Mouse (Mus musculus) gastrocnemius, adult 8-10 months (tissue): ENCODE results near the gene Wwc2. TPM values are rescaled to one million over a fixed set of nuclear protein-coding genes. Genes with fewer than 3 reads are reported as not detected.

Experiments used
- DNase-seq, 2 experiments: peaks; one replicate each; pipeline ENCODE4 v3.0.0; 2022; ENCODE audit warnings: low spot score in 2 of 2
- total RNA-seq, 4 experiments: library from RNA; stranded (reverse); gene quantifications; 2 replicates each; pipeline ENCODE4 v1.2.4; 2022

The Wwc2 gene
- total RNA-seq, 4 experiments from 2014 or later = 3.5 to 5.7 (median 5.0) TPM

DNA sequence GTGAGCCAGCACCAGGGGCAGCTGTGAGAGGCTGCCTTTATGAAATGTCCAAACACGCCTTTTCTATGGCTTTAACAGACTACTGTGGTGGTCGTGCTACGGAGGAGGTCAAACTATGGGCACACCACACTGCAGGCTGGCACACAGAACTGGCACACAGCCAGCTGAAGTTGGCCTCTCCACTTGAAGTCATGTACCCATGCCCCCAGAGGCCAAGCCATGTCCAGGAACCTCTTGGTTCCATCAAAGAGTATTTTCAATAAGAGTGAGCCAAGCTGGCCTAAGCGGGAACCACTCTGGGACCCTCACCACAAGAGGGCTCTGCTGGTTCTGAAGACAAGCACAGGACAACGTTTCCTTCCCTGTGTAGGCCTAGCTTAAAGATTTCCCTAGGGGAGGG lies 49.7 kb downstream of the Wwc2 start:
- no peak for DNase-seq

DNA sequence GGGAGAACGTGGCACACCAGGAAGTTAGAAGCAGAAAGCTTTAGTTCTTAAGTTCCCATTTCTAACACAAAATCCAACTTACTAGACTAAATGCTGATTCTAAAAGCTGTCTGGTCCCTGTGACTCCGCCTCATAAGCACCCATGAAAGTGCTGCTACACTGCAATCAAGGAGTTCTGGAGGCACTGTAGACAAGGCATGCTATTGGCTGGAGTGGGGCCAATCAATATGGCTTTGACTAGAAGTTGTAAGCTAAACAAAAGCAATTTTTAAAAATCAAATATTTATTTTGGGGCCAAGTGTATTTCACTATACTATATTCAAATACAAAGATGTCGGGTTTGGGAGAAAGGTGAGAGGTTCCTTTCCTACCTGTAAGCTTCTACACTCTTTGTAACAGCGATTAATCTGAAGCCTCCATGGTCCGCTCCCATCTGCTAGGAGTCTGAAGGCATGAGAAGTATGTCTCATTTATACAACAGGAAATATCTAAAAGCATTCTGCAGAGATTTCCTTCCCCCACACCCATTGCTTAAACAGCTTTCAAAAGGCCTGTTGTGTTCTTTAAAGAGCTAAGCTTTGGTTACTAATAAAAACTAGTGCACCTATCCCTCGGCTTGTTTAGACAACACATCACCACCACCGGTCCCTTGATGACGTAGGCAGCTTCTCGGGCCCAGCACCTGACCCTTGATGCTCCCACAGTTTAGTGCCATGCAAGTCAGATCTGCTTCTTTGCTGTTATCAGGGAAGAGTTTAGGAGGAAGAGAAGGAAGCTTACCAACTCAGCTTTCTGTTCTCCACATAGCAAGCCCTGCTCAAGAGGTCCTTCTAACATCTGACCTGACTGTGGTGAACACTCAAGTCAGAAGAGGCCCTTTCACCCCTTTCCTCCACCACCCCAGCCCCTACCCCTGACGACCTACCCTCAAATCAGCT lies 50.5 kb downstream of the Wwc2 start:
- no peak for DNase-seq

DNA sequence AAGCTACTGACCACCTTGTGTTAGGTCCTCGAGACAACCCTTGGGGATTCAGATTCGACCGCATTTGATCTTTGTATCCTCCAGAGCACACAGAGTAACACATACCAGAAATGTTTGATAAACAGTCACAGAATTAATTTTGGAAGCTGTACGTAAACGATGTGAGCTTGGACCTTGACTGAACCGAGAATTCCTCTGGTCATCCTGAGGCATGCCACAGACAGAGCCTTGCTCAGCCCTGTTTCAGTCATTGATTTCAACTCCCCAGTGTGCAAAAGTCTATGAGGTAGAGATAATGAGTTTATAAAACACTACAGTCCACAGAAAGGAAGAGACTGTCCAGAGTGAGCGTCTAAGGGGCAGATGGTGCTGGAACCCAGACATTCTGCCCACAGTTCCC lies 51.5 kb downstream of the Wwc2 start:
- no peak for DNase-seq

DNA sequence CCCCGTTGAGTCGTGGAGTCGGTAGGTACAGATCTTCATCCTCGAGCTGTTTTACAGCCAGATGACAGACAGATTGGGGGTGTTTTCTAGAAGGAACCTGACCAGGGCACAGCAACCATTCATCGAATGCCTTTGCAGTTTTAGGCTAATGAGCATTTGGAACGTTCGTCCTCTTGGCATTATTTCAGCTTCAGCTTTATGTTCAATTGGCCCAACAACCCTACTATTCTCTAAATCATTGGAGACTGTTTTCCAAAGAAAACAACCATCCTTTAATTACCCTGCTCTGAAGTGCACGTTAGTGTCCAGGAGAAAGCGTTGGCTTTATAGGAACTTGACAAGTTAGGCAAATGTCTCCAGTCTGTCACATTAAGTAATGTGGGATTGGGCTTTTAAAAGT lies 54.3 kb downstream of the Wwc2 start:
- no peak for DNase-seq

DNA sequence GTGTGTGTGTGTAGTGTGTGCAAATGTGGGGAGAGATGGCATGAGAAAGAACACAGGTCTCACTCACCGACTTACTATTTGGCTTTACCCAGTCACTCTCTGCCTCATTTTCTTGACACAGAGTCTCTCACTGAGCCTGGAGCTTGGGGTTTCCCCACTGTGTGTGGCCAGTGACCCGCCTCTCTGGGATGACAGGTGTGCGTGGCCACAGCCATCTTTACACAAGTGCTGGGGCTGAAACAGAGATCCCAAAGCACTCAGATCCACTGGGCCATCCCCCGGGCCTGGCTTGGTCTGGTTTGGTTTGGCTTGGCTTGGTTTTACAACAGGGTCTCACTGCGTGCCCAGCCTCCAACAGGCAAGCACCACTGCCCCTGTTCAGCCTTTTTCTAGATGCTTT lies 55.3 kb downstream of the Wwc2 start:
- no peak for DNase-seq

DNA sequence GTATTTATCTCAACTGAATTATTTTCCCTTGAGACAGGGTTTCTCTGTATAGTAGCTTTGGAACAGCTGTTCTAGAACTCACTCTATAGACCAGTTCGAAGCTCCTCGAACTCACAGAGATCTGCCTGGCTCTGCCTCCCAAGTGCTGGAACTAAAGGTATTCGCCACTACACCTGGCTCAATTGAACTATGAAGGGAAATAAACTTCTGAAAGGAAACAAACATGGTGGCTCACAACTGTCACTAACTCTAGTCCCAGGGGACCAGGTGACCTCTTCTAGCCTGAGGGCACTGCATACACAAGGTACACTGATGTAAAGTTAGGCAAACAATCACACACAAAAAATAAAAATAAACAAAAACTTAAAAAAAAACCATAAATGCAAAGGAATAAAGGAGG lies 57.6 kb downstream of the Wwc2 start:
- DNase-seq = no peak

DNA sequence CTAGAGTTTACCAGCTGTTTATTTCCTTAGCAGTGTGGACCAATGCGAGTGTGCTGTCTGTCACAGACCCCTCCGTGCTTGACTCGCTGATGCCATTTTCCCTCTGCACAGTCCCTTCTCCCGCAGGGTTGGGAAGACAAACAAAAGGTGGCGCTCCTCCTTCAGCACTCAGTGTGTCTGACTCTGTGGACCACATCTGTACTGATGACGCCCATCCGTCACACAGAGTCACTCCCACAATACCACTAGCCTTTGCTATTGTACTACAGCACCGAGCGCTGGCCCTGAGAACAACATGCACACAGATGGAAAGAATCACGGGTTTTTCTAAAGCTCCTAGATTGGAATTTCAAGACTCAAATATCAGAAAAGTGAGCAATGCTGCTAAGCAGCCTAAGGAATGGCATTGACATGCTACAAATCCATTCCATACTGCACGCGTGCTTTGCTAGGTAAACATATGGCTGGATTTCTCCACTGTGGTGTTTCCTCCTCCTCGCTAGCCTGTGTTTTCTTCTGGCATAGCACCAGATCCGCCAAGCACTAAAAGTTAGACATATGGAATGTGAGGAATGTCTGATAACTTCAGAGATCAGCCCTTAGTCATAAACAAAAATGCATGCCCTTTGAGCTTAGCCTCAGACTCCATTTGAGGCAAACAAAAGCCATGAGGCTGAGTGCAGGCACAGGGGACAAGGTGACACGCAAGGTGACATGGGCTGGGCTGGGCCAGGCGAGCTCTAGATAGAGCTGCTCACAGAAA lies 58.5 kb downstream of the Wwc2 start:
- no peak for DNase-seq

DNA sequence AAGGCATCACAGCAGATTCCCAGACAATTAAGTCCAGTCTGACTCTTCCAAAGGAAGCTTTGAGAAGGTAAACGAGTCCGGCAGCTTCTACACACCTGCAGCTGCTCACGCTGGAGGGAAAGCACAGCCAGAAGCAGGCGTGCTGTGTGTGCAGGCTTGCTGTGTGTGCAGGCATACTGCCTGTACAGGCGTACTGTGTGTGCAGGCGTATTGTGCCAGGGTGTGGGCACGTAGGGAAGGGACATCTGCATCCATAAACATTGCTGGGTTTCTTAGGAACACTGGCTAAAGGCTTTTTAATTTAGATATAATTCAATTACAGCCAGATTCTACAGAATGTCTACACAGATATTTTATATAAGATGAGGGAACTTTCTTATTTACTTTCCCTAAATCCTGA lies 59.4 kb downstream of the Wwc2 start:
- DNase-seq = no peak

DNA sequence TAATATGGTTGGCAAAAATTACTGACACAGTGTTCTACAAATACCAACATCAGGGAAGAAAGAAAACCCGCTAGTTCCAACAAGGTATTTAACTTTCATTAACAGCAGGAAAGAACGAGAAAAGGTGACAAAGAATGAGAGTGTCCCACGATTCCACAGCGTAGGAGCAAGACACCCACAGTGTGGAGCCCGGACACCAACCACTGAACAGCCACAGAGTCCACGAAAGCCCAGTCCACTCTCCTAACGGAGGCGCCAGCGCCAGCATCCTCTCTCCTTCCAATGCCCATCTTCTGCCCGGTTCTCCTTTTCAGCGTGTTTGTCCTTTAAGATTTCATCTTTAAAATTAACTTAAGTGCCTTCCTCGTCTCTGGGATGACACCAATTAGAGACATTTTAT lies 61.1 kb downstream of the Wwc2 start:
- no peak for DNase-seq

DNA sequence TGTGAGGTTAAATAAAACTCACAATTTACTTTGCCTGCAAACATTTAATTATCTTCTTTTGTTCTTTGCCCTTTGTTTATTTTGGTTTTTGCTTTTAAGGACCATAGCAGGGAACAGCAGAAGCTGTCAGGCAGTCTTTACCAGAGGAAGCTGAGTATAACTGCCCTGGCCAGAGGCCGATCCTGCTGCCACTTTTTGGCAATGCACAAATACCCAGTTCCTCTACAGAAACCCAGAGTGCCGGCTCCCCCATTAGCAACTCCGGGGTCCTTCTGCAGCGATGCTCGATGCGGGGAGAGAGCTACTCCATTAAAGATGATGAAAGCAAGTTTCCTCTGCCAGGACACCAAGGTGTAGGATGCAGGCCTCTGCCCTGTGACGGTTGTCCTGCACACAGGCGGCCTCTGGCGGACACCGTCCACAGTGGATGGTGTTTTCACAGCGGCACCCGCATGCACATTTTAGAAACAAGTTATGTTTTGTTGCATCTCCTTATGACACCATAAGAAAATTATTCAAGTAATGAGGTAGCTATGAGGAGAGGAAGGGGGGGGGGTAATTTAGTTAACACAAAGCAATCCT lies 62.0 kb downstream of the Wwc2 start:
- no peak for DNase-seq

DNA sequence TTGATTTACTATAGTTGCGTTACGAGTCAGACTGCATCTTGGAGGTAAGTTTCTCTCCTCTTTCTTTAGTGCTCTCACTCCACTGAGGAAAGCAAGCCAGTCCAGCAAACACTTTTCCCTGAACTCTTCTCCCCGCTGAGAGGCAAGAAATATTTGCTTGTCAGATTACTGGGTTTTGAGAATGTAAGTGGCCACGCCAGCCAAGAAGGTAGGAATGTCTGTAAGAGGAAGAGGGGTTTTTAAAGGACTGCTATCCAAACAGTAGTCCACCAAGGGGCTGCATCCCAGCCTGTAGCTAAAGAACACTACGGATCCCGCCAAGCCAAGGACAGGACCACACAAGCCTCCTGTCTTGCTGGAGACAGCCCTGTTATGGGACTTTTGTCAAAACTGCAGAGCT lies 65.8 kb downstream of the Wwc2 start:
- DNase-seq = no peak

DNA sequence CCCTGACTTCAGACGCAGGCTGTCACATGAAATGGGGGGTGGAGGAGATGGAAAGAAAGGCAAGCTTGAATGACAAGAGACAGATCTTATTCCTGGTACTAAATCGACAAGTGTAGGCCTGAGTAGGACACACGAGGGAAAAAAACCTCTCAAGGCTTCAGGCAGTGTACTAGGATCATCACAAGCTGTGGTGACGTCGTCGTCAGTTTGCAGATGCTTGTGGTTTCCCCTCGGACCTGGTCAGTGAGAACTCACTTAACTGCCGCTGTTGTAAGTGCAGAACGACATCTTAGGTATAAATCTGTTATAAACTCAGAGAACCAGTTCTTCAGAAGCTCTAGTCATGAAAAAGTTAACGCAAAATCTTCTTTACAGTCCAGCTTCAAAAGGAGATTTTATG lies 67.9 kb downstream of the Wwc2 start:
- DNase-seq = no peak

DNA sequence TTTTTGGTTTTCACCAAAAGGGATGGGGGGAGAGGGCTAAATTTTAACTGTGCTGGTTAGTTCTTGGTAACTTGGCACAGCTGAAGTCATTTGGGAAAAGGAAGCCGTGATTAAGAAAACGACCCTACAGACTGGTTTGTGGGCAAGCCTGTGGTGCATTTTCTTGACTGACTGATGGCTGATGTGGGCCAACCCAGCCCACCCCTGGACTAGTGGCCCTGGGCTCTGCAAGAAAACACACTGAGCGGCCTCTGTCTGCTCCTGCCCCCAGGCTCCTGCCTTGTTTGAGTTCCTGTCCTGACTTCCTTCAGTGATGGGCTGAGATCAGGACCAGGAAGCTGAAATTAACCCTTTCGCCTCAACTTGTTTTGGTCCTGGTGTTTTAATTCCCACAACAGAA lies 68.7 kb downstream of the Wwc2 start:
- no peak for DNase-seq

DNA sequence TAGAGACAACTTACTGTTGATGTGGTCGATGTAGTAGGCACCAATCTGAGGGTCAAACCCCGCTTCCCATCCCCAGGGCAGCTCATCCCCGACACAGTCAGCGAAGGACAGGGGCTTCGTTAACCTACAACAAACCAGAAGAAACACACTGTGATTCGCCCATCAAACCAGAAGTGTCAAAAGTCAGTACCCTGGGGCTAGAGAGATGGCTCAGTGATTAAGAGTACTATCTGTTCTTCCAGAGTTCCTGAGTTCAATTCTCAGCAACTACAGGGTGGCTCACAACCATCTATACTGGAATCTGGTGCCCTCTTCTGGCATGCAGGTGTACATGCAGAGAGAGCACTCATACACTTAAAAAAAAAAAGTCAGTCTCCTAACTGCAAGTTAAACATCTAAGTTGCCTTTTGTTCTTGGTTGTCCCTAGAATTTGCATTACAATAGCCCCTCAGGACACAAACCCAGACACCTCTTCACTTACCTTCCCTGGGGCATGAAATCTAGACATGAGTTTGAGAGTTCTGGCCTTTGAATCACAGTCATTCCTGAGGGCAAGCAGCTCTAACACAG lies 70.1 kb downstream of the Wwc2 start:
- no peak for DNase-seq

DNA sequence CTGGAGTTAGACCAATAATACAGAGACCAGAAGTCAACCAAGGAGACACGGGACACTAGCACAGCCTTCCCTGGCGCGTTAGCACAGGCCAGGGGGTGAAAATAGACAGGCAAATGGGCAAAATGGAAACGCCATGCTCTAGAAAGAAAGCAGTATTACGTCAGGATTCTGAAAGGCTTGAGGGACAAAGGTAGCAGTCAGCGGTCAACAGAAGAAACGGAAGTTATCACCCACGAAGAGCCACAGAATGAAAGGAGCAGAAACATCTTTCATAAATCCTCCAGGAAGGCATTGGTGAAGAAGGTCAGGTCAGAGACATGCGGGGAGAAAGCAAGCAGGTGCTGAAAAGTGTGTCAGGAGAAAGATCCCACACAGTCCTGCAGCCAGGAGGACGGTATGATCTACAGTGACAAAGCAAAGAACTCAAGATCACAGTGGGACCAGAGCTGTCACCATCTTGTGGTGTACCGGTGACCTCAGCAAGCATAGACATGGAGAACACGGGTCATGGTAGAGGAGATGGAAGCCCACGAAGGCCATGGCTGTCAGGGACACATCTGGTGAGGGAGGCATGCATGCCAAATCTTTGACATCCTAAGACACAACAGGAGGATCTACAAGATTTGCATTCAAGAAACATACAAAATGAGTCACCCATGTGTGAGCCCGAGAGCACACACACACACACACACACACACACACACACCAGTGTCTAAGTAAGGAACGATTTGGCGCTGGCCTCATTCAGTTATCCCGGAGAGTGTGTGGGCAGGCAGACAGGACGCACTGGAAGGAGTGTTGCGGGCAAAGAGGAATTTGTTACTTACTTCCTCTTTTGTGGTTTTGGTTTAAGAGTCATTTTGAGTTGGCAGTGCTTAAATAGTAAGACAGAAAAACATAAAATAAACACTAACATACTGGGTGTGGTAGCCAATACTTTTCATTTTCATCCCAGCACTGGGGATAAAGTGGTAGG lies 73.4 kb downstream of the Wwc2 start:
- no peak for DNase-seq

DNA sequence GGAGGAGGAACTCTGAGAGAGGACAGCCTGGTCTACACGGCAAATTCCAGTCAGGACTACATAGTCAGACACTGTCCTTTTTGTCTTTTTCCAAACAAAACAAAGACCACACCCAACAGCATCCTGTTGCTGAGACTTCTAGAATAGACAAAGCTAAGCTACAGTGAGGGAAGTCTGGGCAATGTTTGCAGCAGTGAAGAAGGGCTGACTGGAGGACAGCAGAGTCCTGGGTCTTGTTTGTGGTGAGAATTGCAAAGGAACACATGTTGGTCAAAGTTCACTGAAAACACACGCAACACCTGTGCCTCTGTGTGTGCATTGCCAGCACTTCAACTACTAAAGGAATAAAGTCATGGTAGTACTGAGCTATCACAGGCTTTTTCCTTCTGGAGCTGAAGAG lies 75.2 kb downstream of the Wwc2 start:
- no peak for DNase-seq

DNA sequence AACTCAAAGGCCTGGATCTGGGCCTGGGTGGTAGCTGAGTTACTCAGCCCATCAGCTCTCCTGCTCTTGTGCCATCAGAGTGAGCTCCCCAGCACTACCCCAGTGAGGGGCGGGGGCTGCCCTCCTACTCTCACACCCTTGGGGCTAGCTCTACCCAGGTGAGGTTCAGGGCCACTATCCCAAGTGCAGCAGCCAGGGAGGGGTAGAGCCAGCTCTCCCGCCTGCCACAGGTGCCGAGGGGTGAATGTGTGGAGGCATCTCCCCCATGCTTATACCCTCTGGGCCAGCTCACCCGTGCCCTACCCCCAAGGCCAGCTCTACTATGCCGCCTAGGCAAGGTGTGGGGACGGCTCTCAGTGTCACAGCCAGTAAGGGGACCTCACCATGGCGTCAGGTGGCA lies 75.8 kb downstream of the Wwc2 start:
- no peak for DNase-seq

DNA sequence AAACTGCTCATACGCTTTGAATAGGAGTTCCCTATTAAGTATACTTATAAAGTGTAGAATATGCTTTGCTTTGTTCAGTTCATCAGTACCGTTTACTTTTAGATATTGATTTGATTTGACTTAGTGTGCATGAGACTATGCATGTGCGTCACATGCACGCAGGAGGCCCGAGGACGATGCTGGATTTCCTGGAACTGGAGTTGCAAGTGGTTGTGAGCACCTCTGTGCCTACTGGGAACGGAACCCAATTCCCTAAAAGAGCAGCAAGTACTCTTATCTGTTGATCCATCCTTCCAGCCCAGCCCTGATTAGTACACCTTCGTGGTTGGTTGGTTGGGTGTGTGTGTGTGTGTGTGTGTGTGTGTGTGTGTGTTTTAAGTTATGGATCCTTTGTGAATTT lies 76.6 kb downstream of the Wwc2 start:
- no peak for DNase-seq

DNA sequence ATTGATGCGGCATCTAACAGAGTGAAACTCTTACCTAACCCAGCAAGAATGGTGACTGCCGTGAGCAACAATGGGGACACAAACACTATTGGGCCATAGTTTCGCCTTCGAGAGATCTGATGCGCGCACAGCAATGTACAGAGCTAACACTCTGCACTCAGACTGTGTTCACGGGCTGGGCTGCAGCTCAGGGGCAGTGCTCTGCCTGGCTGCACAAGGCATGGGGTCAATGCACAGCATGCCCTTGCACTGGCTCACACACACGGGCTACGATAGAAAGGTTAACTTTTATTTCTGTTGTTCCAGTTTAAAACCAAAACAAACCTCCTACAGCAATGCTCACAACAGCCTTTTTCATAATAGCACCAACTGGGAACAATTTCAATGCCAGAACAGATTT lies 77.1 kb downstream of the Wwc2 start:
- no peak for DNase-seq

DNA sequence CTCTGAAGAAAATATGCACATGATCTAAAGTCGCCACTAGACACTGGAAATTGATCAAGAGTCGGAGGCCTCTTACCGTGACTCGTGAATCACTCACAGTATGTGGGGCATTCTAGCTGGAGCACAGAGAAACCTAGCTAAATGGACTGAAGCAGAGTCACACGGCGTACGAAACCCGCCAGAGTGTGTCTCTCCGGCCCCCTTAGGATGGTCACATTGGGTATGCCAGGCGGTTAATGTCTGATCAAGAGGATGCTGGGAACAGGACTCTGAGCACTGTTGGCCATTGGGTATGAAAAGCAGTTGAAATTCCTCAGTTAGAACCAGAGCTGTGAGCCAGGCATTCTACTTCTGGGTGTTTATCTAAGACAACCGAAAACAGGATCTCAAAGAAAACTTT lies 81.0 kb downstream of the Wwc2 start:
- DNase-seq = no peak

DNA sequence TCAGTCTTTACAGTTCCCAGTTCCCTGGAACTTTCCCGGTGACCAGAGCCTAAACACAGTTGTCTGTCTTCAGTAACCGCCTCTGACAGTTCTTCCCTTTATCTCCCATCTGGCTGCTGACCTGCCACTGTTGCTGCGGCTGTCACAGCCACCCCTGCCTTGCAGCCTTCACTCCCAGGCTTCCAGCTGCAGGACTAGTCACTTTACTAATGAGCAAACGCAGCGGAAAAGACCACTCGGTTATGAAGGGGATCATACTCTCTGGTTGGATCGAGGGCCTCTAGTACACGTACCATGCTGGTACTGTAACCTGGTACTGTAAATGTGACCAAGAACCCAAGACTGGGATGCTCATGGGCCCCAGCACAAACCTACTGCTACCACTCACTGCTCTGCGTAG lies 83.7 kb downstream of the Wwc2 start:
- no peak for DNase-seq
